Mouse (Mus musculus) splenic B cell, adult 2 months (primary cell): Measurements from ENCODE around the gene Spdl1.
A peak's percentile ranks its signal among the peaks of the same experiment; 100 is the strongest.
"Not testable (repeated sequence)": the region's sequence is repeated elsewhere in the genome, so short reads cannot be mapped to it uniquely, and the experiment has no call there.

Experiments used
- DNase-seq: peaks from one replicate; pipeline ENCODE4 v3.0.0-alpha.2; 2011; ENCODE audit warnings: low read depth, low spot score
- H3K27me3 ChIP-seq: 2 replicates; pipeline ENCODE4 v1.6.1; 2012; ENCODE audit warnings: mild to moderate bottlenecking, low read length, moderate library complexity, mixed read lengths; ENCODE audit not compliant: control insufficient read depth, poor library complexity, insufficient read depth, severe bottlenecking
- H3K36me3 ChIP-seq: 2 replicates; pipeline ENCODE4 v1.6.1; 2012; ENCODE audit warnings: mild to moderate bottlenecking, low read length, moderate library complexity, mixed read lengths; ENCODE audit not compliant: control insufficient read depth, poor library complexity, insufficient read depth, severe bottlenecking

Spdl1 gene

GRCm38 (mm10) chr11:34839051-34839450, 5.6 kb upstream of the Spdl1 start:
- no peaks in the 10 kb centered on the region for H3K36me3 ChIP-seq
- DNase-seq, result no peak
- no peaks in the 10 kb centered on the region for H3K27me3 ChIP-seq

GRCm38 (mm10) chr11:34836272-34836671, 2.8 kb upstream of the Spdl1 start:
- peak; percentile 35 for DNase-seq
- Histone ChIP-seq H3K27me3 (no peaks in the 10 kb centered on the region; the same call in 1 of the 2 replicates), H3K36me3 (no peaks in the 10 kb centered on the region)

DNA sequence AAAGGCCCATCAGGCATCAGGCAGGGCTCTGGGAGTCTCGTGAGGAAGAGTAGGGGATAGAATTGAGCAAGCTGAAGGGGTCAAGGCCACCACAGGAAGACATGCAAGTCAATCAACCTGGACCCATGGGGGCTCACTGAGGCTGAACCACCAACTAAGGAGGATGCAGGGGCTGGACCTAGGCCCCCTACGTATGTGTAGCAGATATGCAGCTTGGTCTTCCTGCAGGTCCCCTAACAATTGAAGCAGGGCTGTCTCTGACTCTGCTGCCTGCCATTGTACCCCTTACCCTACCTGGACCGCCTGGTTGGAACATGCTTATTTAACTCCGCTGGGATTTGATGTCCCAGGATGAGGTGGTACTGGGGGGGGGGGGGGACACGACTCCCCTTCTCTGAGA, 763 bp downstream of the Spdl1 start:
- DNase-seq, result no peak
- Histone ChIP-seq H3K27me3 (no peaks in the 10 kb centered on the region; the same call in 1 of the 2 replicates), H3K36me3 (no peaks in the 10 kb centered on the region)

GRCm38 (mm10) chr11:34827803-34828202, 5.6 kb downstream of the Spdl1 start:
- DNase-seq, result peak; percentile 47
- H3K27me3 ChIP-seq, result no peaks in the 10 kb centered on the region; the same call in 1 of the 2 replicates
- no peaks in the 10 kb centered on the region for H3K36me3 ChIP-seq

GRCm38 (mm10) chr11:34826940-34827339, 6.5 kb downstream of the Spdl1 start:
- peak; percentile 67 for DNase-seq
- Histone ChIP-seq H3K36me3 (no peaks in the 10 kb centered on the region), H3K27me3 (no peaks in the 10 kb centered on the region)

DNA sequence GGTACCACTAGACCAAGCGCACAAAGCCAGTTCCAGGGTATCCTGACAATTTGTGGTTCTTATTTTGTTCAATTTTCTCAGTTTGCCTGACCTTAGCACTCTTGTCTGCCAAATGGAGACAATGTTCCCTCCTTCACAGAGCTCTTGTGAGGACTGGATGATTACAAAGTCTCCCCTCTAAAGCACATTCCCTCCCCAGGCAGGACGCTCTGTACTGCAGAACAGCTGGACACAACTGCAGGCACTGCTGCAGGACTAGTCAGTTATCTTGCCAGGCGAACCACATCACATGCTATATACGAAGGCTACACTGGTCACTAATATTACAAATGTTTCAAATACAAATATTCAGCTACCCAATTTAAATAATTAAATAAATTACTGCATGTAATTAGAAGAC, 8.7 kb downstream of the Spdl1 start:
- DNase-seq, result no peak
- Histone ChIP-seq H3K27me3 (no peaks in the 10 kb centered on the region), H3K36me3 (no peaks in the 10 kb centered on the region)

DNA sequence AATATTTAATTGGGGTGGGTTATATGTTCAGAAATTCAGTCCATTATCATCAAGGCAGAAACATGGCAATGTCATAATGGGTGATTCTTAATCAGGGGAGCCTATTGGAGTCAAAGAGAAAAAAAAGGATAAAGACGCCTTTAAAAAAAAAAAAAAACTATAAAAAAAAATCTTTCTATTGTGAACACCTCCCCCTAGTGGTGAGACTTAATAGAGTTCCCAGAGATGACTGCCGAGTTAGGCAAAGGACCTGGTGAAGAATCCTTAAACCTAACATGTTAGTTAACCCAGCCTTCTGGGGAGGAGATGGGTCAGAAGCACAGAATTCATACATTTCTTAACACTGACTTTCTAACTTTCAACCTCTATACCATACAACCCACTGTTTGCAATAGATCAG, 18.7 kb downstream of the Spdl1 start:
- Histone ChIP-seq H3K36me3 (no peaks in the 10 kb centered on the region), H3K27me3 (no peaks in the 10 kb centered on the region)
- DNase-seq, result peak; percentile 75

DNA sequence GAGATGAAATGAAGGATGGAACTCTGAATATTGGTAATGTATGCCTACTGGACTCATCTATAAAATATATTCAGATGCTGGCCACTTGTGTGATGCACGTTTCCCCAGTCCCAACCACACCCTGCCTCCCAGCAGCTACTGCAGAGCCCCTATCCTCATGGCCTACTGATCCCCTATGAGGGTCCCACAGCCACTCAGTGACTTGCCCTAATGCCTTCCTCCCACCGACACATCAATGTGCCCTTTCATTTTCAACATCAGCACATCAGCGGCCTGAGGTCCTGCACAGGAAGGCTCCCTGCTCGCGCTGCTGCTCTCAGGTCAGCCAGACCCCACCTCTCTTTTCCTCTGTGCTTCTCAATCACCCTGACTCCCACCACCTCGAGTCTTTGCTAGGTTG, 19.1 kb downstream of the Spdl1 start:
- Histone ChIP-seq H3K27me3 (no peaks in the 10 kb centered on the region), H3K36me3 (0 out of 2 replicates have a peak, but pooled peaks cover 2% of the 10 kb centered on the region)
- DNase-seq, result no peak

DNA sequence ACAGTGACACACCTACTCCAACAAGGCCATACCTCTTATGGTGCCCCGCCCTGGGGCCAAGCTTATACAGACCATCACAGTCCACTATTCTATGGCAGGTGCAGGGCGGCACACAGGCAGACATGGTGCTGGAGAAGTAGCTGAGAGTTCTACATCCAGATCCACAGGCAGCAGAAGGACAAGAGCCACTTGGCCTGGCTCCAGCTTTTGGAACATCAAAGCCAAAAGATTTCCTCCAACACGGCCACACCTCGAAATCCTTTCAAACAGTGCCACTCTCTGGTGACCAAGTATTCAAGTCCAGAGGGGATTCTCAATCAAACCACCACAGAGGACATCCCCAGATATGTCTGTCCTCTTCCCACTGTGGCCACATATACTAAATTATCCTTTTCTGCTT, 28.4 kb downstream of the Spdl1 start:
- H3K36me3 ChIP-seq, DNase-seq, H3K27me3 ChIP-seq: not testable (repeated sequence)

GRCm38 (mm10) chr11:34798066-34798465, 35.4 kb downstream of the Spdl1 start:
- H3K27me3 ChIP-seq, DNase-seq, H3K36me3 ChIP-seq: not testable (repeated sequence)

GRCm38 (mm10) chr11:34796097-34796496, 37.3 kb downstream of the Spdl1 start:
- peak; percentile 75 for DNase-seq
- Histone ChIP-seq H3K36me3 (peaks cover 2% of the 10 kb centered on the region; the same call in 1 of the 2 replicates), H3K27me3 (no peaks in the 10 kb centered on the region)

DNA sequence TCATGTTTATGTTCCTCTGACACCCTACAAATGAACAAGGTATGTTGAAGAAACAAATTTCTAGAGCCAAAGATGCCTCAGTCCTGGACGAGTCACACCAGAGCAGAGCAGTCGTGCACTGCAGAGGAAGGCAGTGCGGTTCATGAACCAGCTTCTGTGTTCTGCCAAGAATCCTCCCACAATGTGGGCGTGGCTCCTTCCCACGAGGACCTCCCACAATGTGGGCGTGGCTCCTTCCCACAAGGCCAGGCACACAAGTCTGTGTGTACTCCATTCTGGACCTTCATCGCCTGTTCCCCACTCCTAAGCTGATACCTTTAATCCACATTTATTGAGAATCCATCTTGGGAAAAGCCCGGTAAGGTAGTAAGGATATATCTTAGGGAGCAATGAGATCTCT, 41.6 kb downstream of the Spdl1 start:
- Histone ChIP-seq H3K27me3 (no peaks in the 10 kb centered on the region), H3K36me3 (no peaks in the 10 kb centered on the region)
- DNase-seq, result no peak

- peak; percentile 46 for DNase-seq
- Histone ChIP-seq H3K27me3 (no peaks in the 10 kb centered on the region), H3K36me3 (peaks cover 6% of the 10 kb centered on the region)
These were observed 48.6 kb downstream of the Spdl1 start for GRCm38 (mm10) chr11:34784864-34785263.

- DNase-seq, result peak; percentile 86
- no peaks in the 10 kb centered on the region for H3K27me3 ChIP-seq
- peaks cover 6% of the 10 kb centered on the region for H3K36me3 ChIP-seq
These were observed 49.8 kb downstream of the Spdl1 start, which contains the start of gene Dock2 for GRCm38 (mm10) chr11:34783587-34784043. Gene Dock2, minus strand, starts transcription at chr11:34783892.

DNA sequence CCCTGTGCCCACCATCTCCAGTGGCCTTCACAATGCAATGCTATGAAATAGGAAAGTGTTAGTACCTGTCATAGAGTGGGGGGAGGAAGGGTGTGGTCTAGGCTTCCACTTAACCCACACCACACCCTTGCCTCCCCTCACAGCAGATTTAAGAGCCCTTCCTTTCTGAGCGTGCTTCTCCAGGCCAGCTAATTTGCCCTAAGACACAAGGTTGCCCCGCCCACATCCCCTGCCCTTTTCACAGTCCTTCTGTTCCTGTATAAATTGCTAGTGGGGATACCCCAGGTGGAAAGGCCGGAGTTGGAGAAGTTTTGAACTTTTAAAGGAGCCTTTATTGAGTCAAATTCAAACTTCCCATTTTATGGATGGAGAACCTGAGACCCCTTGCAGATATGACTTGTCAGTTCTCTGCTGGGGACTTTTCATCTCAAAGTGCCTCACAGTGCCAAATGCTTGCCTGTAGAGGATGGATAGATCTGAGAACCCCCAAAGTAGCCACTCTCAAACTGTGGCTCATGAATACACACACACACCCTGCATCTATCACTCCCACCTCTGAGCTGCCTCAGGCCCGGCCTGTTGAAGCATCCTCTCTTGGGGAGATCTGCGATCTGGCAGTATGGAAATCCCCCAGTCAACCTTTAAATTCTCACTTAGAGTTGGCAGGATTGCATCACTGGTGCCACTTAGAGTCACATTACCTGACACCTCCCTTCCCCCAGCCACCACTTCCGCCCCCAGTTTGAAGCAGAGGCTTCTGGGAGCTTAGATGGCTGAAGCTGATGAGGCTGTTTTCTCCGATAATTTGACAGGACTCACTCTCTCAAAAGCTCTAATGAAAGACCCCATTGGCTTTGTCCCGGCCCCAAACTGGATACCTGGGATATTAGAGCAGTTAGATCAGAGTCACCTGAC, 50.7 kb downstream of the Spdl1 start:
- Histone ChIP-seq H3K27me3 (no peaks in the 10 kb centered on the region), H3K36me3 (peaks cover 6% of the 10 kb centered on the region)
- peak; percentile 95 for DNase-seq
